Mouse (Mus musculus) adrenal gland, adult 2 months (tissue): ENCODE measurements around the gene Smc3. TPM values are rescaled to one million over a fixed set of nuclear protein-coding genes. Genes with fewer than 3 reads are reported as not detected.

ENCODE experiments used
- polyA plus RNA-seq: library from polyadenylated mRNA; depleted of rRNA; stranded (reverse); fragments of >200 nt; gene quantifications from 2 replicates; pipeline ENCODE4 v1.2.3, GENCODE M21; 2012; rRNA removed
- total RNA-seq, 2 experiments: library from RNA; stranded (reverse); gene quantifications; 2 replicates each; pipeline ENCODE4 v1.2.3; 2021

Smc3 gene
- total and polyA plus RNA-seq, 3 experiments: 2.5 to 32.0 (median 28.8) TPM

Other genes starting within 250 kb of the Smc3 start
- not detected for gene Gm10197, start 228.6 kb upstream of the Smc3 start, total RNA-seq
- not detected in 2 replicates for gene Gm10197, start 228.6 kb upstream of the Smc3 start, polyA plus RNA-seq
- gene Smndc1, start 209.8 kb upstream of the Smc3 start, total RNA-seq: 10 to 100 TPM; 38.1 to 48.6 TPM
- gene Smndc1, start 209.8 kb upstream of the Smc3 start, polyA plus RNA-seq: 1.2 TPM in 2 replicates
- 10 to 100 TPM in 1 of 2 experiments, 1 to 10 TPM in 1; 8.8 to 15.3 TPM for gene Dusp5, start 71.3 kb upstream of the Smc3 start, total RNA-seq
- gene Dusp5, start 71.3 kb upstream of the Smc3 start, polyA plus RNA-seq: 4.5 and 6.5 TPM in 2 replicates
- gene Nutf2-ps1, start 11.3 kb upstream of the Smc3 start, total RNA-seq: 10 to 100 TPM; 72.7 to 98.1 TPM
- 72.0 and 89.9 TPM in 2 replicates for gene Nutf2-ps1, start 11.3 kb upstream of the Smc3 start, polyA plus RNA-seq
- 1 to 10 TPM; 1.2 to 2.0 TPM for gene Rbm20, start 76.9 kb downstream of the Smc3 start, total RNA-seq
- 0.49 and 1.0 TPM in 2 replicates for gene Rbm20, start 76.9 kb downstream of the Smc3 start, polyA plus RNA-seq